Mouse (Mus musculus): ENCODE data around the gene Fam83e. TPM values are rescaled to one million over a fixed set of nuclear protein-coding genes. Genes with fewer than 3 reads are reported as not detected.

The Fam83e gene
- polyA plus RNA-seq, 2 experiments, result 0.48 to 0.92 TPM

- H3K27me3 ChIP-seq (ENCODE audit: control insufficient read depth, insufficient read depth, low read length), result no peaks in the 10 kb centered on the region
- H3K9ac ChIP-seq (ENCODE audit: low read depth, low read length, severe bottlenecking), result no peak overlapping the region
- H3K9me3 ChIP-seq (ENCODE audit: control insufficient read depth, low read length), result no peaks in the 10 kb centered on the region
- H3K4me1 ChIP-seq (ENCODE audit: control insufficient read depth, insufficient read depth, low read length), result no peaks in the 10 kb centered on the region
- 90% methylated on average over 8 of the region's 9 CpGs for WGBS
- DNase-seq (ENCODE audit: low spot score), result no peak
- H3K4me3 ChIP-seq (replicated peaks; ENCODE audit: low read length), result no peak overlapping the region
- H3K27ac ChIP-seq (replicated peaks; ENCODE audit: low read depth, low read length), result no peak overlapping the region
- H3K36me3 ChIP-seq (ENCODE audit: control insufficient read depth, insufficient read depth, low read length), result peaks cover 84% of the 10 kb centered on the region
- H3K4me2 ChIP-seq (replicated peaks; ENCODE audit: low read depth, low read length, severe bottlenecking), result no peak overlapping the region
- ATAC-seq (ENCODE audit: low FRiP score, low read depth), result no peak
- no peak for TF ChIP-seq POLR2A (IDR thresholded peaks at IDR 0.05; ENCODE audit: borderline replicate concordance, extremely low read depth, insufficient read depth, insufficient read length)
These were observed 4.1 kb downstream of the Fam83e start for GRCm38 (mm10) chr7:45725151-45725550.

- H3K4me1 ChIP-seq (ENCODE audit: control insufficient read depth, insufficient read depth, low read length), result 0 out of 2 replicates have a peak, but pooled peaks cover under 1% of the 10 kb centered on the region
- H3K27me3 ChIP-seq (ENCODE audit: control insufficient read depth, insufficient read depth, low read length), result no peaks in the 10 kb centered on the region
- H3K4me3 ChIP-seq (replicated peaks; ENCODE audit: low read length), result no peak within 1 kb of the TSS
- H3K4me2 ChIP-seq (replicated peaks; ENCODE audit: low read depth, low read length, severe bottlenecking), result no peak within 1 kb of the TSS
- H3K27ac ChIP-seq (replicated peaks; ENCODE audit: low read depth, low read length), result no peak within 1 kb of the TSS
- H3K9ac ChIP-seq (ENCODE audit: low read depth, low read length, severe bottlenecking), result no peak within 1 kb of the TSS
- peaks cover 78% of the 10 kb centered on the region for H3K36me3 ChIP-seq (ENCODE audit: control insufficient read depth, insufficient read depth, low read length)
- no peaks in the 10 kb centered on the region for H3K9me3 ChIP-seq (ENCODE audit: control insufficient read depth, low read length)
- TF ChIP-seq POLR2A (IDR thresholded peaks at IDR 0.05; ENCODE audit: borderline replicate concordance, extremely low read depth, insufficient read depth, insufficient read length), result no peak
- no peak for DNase-seq (ENCODE audit: low spot score)
- no peak for ATAC-seq (ENCODE audit: low FRiP score, low read depth)
- 85% methylated on average over 11 of the region's 11 CpGs for WGBS
These were observed 4.7 kb downstream of the Fam83e start, which contains the start of gene Spaca4 for GRCm38 (mm10) chr7:45725713-45726112. TSS of gene Spaca4 (minus strand) at chr7:45725813.

DNA sequence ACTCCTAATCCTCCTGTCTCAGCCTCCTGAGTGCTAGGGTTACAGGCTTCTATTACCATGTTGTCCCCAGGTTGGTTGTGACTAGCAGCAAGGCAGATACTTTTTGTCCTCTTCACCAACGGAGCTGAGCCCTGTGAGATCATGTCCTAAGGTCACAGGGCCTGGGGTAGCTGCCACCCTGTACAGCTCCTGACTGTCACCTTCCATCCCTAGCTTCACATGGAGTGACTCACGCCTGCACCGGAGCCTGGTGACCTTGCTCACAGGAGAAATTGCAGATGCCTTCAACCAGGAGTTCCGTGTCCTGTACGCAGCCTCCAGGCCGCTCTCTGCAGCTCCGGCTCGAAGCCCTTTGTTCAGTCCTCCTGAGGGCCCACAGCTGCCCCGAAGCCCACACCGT, 5.4 kb downstream of the Fam83e start:
- Histone ChIP-seq H3K36me3 (ENCODE audit: control insufficient read depth, insufficient read depth, low read length) (peaks cover 71% of the 10 kb centered on the region), H3K27ac (replicated peaks; ENCODE audit: low read depth, low read length) (no peak overlapping the region), H3K4me1 (ENCODE audit: control insufficient read depth, insufficient read depth, low read length) (peaks cover 8% of the 10 kb centered on the region; the same call in 1 of the 2 replicates), H3K27me3 (ENCODE audit: control insufficient read depth, insufficient read depth, low read length) (no peaks in the 10 kb centered on the region), H3K9me3 (ENCODE audit: control insufficient read depth, low read length) (no peaks in the 10 kb centered on the region), H3K9ac (ENCODE audit: low read depth, low read length, severe bottlenecking) (no peak overlapping the region), H3K4me3 (replicated peaks; ENCODE audit: low read length) (no peak overlapping the region), H3K4me2 (replicated peaks; ENCODE audit: low read depth, low read length, severe bottlenecking) (no peak overlapping the region)
- DNase-seq (ENCODE audit: low spot score), result no peak
- TF ChIP-seq POLR2A (IDR thresholded peaks at IDR 0.05; ENCODE audit: borderline replicate concordance, extremely low read depth, insufficient read depth, insufficient read length), result no peak
- 97% methylated on average over 10 of the region's 10 CpGs for WGBS
- no peak for ATAC-seq (ENCODE audit: low FRiP score, low read depth)

GRCm38 (mm10) chr7:45727625-45728024, 6.6 kb downstream of the Fam83e start:
- Histone ChIP-seq H3K36me3 (ENCODE audit: control insufficient read depth, insufficient read depth, low read length) (peaks cover 59% of the 10 kb centered on the region), H3K4me3 (replicated peaks; ENCODE audit: low read length) (no peak overlapping the region), H3K9me3 (ENCODE audit: control insufficient read depth, low read length) (no peaks in the 10 kb centered on the region), H3K27me3 (ENCODE audit: control insufficient read depth, insufficient read depth, low read length) (no peaks in the 10 kb centered on the region), H3K4me1 (ENCODE audit: control insufficient read depth, insufficient read depth, low read length) (peaks cover 8% of the 10 kb centered on the region; the same call in 1 of the 2 replicates), H3K9ac (ENCODE audit: low read depth, low read length, severe bottlenecking) (no peak overlapping the region), H3K4me2 (replicated peaks; ENCODE audit: low read depth, low read length, severe bottlenecking) (no peak overlapping the region), H3K27ac (replicated peaks; ENCODE audit: low read depth, low read length) (no peak overlapping the region)
- no peak for TF ChIP-seq POLR2A (IDR thresholded peaks at IDR 0.05; ENCODE audit: borderline replicate concordance, extremely low read depth, insufficient read depth, insufficient read length)
- 77% methylated on average over 2 of the region's 3 CpGs for WGBS
- DNase-seq (ENCODE audit: low spot score) (no peak), ATAC-seq (ENCODE audit: low FRiP score, low read depth) (no peak)

DNA sequence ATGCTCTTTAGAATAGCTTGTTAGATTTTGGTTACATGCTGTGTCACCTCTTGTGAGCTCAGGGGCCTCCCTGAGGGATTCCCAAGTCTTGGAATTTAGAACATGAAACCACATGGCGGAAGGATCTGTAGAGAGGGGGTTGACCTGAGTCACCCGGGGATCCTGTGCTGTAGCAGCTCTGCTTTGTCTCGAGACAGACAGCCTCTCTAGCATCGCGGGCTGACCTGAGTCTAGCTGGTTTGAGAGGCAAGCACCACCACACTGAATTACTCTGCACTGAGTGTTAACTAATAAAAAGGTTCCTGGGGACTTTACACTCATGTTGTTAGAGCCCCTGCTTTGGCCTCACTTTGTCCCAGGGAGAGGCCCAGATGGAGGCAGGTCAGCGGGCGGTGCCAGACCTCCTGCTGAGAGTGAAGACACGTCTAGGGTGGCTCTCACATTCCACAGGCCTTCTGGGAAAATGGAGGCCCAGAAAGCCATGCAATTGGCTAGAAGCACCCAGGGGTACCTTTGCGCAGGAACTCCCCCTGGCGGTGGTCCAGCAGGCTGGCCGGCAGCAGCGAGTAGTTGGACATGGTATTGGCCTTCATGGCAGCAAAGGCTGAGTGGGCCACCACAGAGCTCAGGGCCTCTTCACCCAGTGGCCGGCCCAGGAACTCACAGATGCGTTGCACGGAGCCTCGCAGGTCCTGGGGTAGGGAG, 9.9 kb downstream of the Fam83e start:
- H3K4me2 ChIP-seq (replicated peaks; ENCODE audit: low read depth, low read length, severe bottlenecking), result no peak overlapping the region
- WGBS, result 13% methylated on average over 16 of the region's 16 CpGs
- no peak overlapping the region for H3K27ac ChIP-seq (replicated peaks; ENCODE audit: low read depth, low read length)

More for the DNA sequence above, 9.9 kb downstream of the Fam83e start:
- Histone ChIP-seq H3K4me3 (replicated peaks; ENCODE audit: low read length) (no peak overlapping the region), H3K36me3 (ENCODE audit: control insufficient read depth, insufficient read depth, low read length) (peaks cover 27% of the 10 kb centered on the region), H3K4me1 (ENCODE audit: control insufficient read depth, insufficient read depth, low read length) (peaks cover 8% of the 10 kb centered on the region; the same call in 1 of the 2 replicates), H3K27me3 (ENCODE audit: control insufficient read depth, insufficient read depth, low read length) (no peaks in the 10 kb centered on the region), H3K9me3 (ENCODE audit: control insufficient read depth, low read length) (no peaks in the 10 kb centered on the region), H3K9ac (ENCODE audit: low read depth, low read length, severe bottlenecking) (peak overlapping the region; percentile 16; the same call in 1 of the 2 replicates)
- TF ChIP-seq POLR2A (IDR thresholded peaks at IDR 0.05; ENCODE audit: borderline replicate concordance, extremely low read depth, insufficient read depth, insufficient read length), result no peak
- ATAC-seq (ENCODE audit: low FRiP score, low read depth), result peak; percentile 27
- peak; percentile 49 for DNase-seq (ENCODE audit: low spot score)
